In the genomic region with DNA sequence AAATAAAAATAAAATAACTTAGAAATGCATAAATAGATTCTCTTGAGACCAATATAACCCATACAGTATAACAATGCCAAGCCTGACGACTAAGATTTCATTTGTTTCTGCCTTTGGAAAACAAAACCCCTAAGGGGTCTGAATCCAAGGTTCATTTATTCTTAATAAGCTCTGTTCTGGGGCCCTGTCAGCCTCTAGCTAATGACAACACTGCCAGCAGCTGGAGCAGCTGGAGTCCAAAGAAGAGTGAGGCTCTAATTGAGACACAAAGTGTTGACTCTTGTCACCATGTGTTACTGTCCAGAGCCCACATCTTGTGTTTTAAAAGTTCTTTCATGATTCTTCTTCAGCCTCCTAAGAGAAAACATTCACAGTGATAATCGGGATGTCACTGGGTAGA, we compare ENCODE assay signal across 25 mouse cellular contexts.
A peak's percentile ranks its signal among the peaks of the same experiment; 100 is the strongest.
DNase-seq lines count a peak whose midpoint lies in the region; ATAC-seq and TF ChIP-seq lines count a peak whose summit lies in the region.
"Had no signal": no experiment of that assay in that cellular context is flagged by ENCODE, and none has a peak within 500 bp of the region (broad histone marks: within the 10 kb centered on the region; RNA-seq: fewer than 3 reads in every experiment).

No protein-coding gene starts in this region.

- no peak overlapping the region for H3K27ac ChIP-seq in embryonic facial prominence, embryonic 14.5 days (replicated peaks; ENCODE audit: low read depth, low read length)
- no peak overlapping the region for H3K27ac ChIP-seq in embryonic facial prominence, embryonic 10.5 days (replicated peaks)
- H3K27ac ChIP-seq in midbrain, embryonic 13.5 days: no peak overlapping the region
- no peak overlapping the region for H3K27ac ChIP-seq in midbrain, embryonic 16.5 days (ENCODE audit: low read length)
- H3K27ac ChIP-seq: embryonic facial prominence, embryonic 12.5 days; forebrain, embryonic 10.5 days; forebrain, embryonic 13.5 days; heart, adult 2 months; heart, embryonic 10.5 days; heart, embryonic 13.5 days had no signal

- no peak for ATAC-seq in embryonic facial prominence, embryonic 14.5 days (ENCODE audit: low read depth)
- ATAC-seq in midbrain, embryonic 13.5 days: peak; percentile 66
- no peak for ATAC-seq in midbrain, embryonic 16.5 days
- ATAC-seq: activated CD4-positive, CD25-positive, alpha-beta regulatory T cell, adult 4 months; forebrain, embryonic 13.5 days; forebrain, embryonic 16.5 days; hindbrain, embryonic 16.5 days had no signal

- no peaks in the 10 kb centered on the region for H3K9me3 ChIP-seq in embryonic facial prominence, embryonic 14.5 days (ENCODE audit: control insufficient read depth, low read length)
- no peaks in the 10 kb centered on the region for H3K9me3 ChIP-seq in embryonic facial prominence, embryonic 10.5 days
- H3K9me3 ChIP-seq in midbrain, embryonic 13.5 days: no peaks in the 10 kb centered on the region
- no peaks in the 10 kb centered on the region for H3K9me3 ChIP-seq in midbrain, embryonic 16.5 days (replicated peaks; ENCODE audit: control insufficient read depth, low read length, poor library complexity, severe bottlenecking)
- H3K9me3 ChIP-seq: embryonic facial prominence, embryonic 12.5 days; forebrain, embryonic 10.5 days; forebrain, embryonic 13.5 days; heart, embryonic 10.5 days; heart, embryonic 13.5 days had no signal

- no peak for TF ChIP-seq POLR2A in brain, embryonic 14.5 days (IDR thresholded peaks at IDR 0.05; ENCODE audit: borderline replicate concordance, extremely low read depth, insufficient read depth, insufficient read length, poor library complexity, severe bottlenecking)

- H3K4me1 ChIP-seq in embryonic facial prominence, embryonic 14.5 days (ENCODE audit: control insufficient read depth, insufficient read depth, low read length): no peaks in the 10 kb centered on the region
- H3K4me1 ChIP-seq in embryonic facial prominence, embryonic 10.5 days: no peaks in the 10 kb centered on the region
- H3K4me1 ChIP-seq in midbrain, embryonic 13.5 days (replicated peaks): peaks cover 15% of the 10 kb centered on the region
- H3K4me1 ChIP-seq in midbrain, embryonic 16.5 days (ENCODE audit: control insufficient read depth, insufficient read depth, low read length): no peaks in the 10 kb centered on the region; the same call in 1 of the 2 replicates
- H3K4me1 ChIP-seq: embryonic facial prominence, embryonic 12.5 days; forebrain, embryonic 13.5 days; heart, embryonic 10.5 days; heart, embryonic 13.5 days had no signal

- H3K4me3 ChIP-seq in embryonic facial prominence, embryonic 14.5 days (ENCODE audit: low read depth, low read length): no peak overlapping the region
- no peak overlapping the region for H3K4me3 ChIP-seq in embryonic facial prominence, embryonic 10.5 days
- H3K4me3 ChIP-seq in midbrain, embryonic 13.5 days (replicated peaks): no peak overlapping the region
- H3K4me3 ChIP-seq in midbrain, embryonic 16.5 days (ENCODE audit: low read depth, low read length): no peak overlapping the region
- H3K4me3 ChIP-seq: embryonic facial prominence, embryonic 12.5 days; erythroblast, embryonic 14.5 days; forebrain, embryonic 10.5 days; forebrain, embryonic 13.5 days; heart, adult 2 months; heart, embryonic 10.5 days; heart, embryonic 13.5 days had no signal

- H3K4me2 ChIP-seq in embryonic facial prominence, embryonic 14.5 days (ENCODE audit: low read depth, low read length): no peak overlapping the region
- H3K4me2 ChIP-seq in midbrain, embryonic 13.5 days (replicated peaks): no peak overlapping the region
- H3K4me2 ChIP-seq in midbrain, embryonic 16.5 days (ENCODE audit: low read length): no peak overlapping the region
- H3K4me2 ChIP-seq: embryonic facial prominence, embryonic 12.5 days; forebrain, embryonic 13.5 days; heart, embryonic 13.5 days had no signal

- peak; percentile 8 for DNase-seq in embryonic facial prominence, embryonic 14.5 days (ENCODE audit: low spot score)
- DNase-seq in embryonic facial prominence, embryonic 10.5 days (ENCODE audit: low spot score): no peak
- peak; percentile 37 for DNase-seq in brain, embryonic 14.5 days (ENCODE audit: low read depth)
- DNase-seq in urinary bladder, postnatal 25 days (ENCODE audit: low spot score): no peak
- DNase-seq: adrenal gland, adult 8-10 months; adrenal gland, postnatal 25 days; cerebellum, adult 18-20 months; cerebellum, adult 9-10 months; cerebellum, postnatal 14 days; gastrocnemius, postnatal 10 days; gastrocnemius, postnatal 36 days; heart, adult 2 months; heart, postnatal 14 days; heart, postnatal 4 days had no signal

- H3K27me3 ChIP-seq in embryonic facial prominence, embryonic 14.5 days (replicated peaks; ENCODE audit: control insufficient read depth, insufficient read depth, low read length): no peaks in the 10 kb centered on the region
- H3K27me3 ChIP-seq in embryonic facial prominence, embryonic 10.5 days (replicated peaks; ENCODE audit: low read depth, poor library complexity, severe bottlenecking): no peaks in the 10 kb centered on the region
- peaks cover 12% of the 10 kb centered on the region; the same call in 1 of the 2 replicates for H3K27me3 ChIP-seq in midbrain, embryonic 13.5 days
- H3K27me3 ChIP-seq in midbrain, embryonic 16.5 days (ENCODE audit: control insufficient read depth, insufficient read depth, low read depth, low read length): no peaks in the 10 kb centered on the region
- H3K27me3 ChIP-seq: embryonic facial prominence, embryonic 12.5 days; forebrain, embryonic 13.5 days; heart, embryonic 13.5 days had no signal

- no peak overlapping the region for H3K9ac ChIP-seq in embryonic facial prominence, embryonic 14.5 days (ENCODE audit: low read depth, low read length)
- H3K9ac ChIP-seq in midbrain, embryonic 13.5 days (replicated peaks): no peak overlapping the region
- no peak overlapping the region for H3K9ac ChIP-seq in midbrain, embryonic 16.5 days (ENCODE audit: low read depth, low read length)
- H3K9ac ChIP-seq: embryonic facial prominence, embryonic 12.5 days; forebrain, embryonic 13.5 days; heart, embryonic 13.5 days had no signal

- H3K36me3 ChIP-seq in embryonic facial prominence, embryonic 14.5 days (ENCODE audit: control insufficient read depth, insufficient read depth, low read length): no peaks in the 10 kb centered on the region
- H3K36me3 ChIP-seq in embryonic facial prominence, embryonic 10.5 days (replicated peaks): no peaks in the 10 kb centered on the region
- no peaks in the 10 kb centered on the region for H3K36me3 ChIP-seq in midbrain, embryonic 13.5 days
- no peaks in the 10 kb centered on the region for H3K36me3 ChIP-seq in midbrain, embryonic 16.5 days (ENCODE audit: control insufficient read depth, insufficient read depth, low read length)
- H3K36me3 ChIP-seq: embryonic facial prominence, embryonic 12.5 days; forebrain, embryonic 10.5 days; heart, embryonic 10.5 days; heart, embryonic 13.5 days had no signal

- 65% methylated on average over 2 of the region's 2 CpGs for WGBS in embryonic facial prominence, embryonic 14.5 days
- WGBS in embryonic facial prominence, embryonic 10.5 days: 70% methylated on average over 2 of the region's 2 CpGs
- WGBS in midbrain, embryonic 13.5 days: 55% methylated on average over 2 of the region's 2 CpGs
- 39% methylated on average over 2 of the region's 2 CpGs for WGBS in midbrain, embryonic 16.5 days

- TF ChIP-seq CTCF in brain, embryonic 14.5 days (IDR thresholded peaks at IDR 0.05; ENCODE audit: borderline replicate concordance, extremely low read depth, insufficient read depth, insufficient read length): no peak

Comparison
In these comparisons a context has a peak if more than half of its experiments do, and no peak if none do; other contexts are left out.
1. DNase-seq: peak in embryonic facial prominence, embryonic 14.5 days (single experiment) and brain, embryonic 14.5 days (single experiment); none in embryonic facial prominence, embryonic 10.5 days (single experiment) and urinary bladder, postnatal 25 days (single experiment).